Mouse (Mus musculus) hindbrain, embryonic 13.5 days (tissue): Measurements from ENCODE around the gene Satb2. TPM values are rescaled to one million over a fixed set of nuclear protein-coding genes. Genes with fewer than 3 reads are reported as not detected.

ENCODE experiments used
- ATAC-seq: fragments of 200-750 bp; cut with Nextera tagmentation; 2 replicates; pipeline ENCODE4 v1.8.0; 2017; ENCODE audit warnings: moderate TSS enrichment; ENCODE audit not compliant: low FRiP score
- H3K27ac ChIP-seq: fragments of 300-500 bp; sonication (generic); 2 replicates; pipeline ENCODE4 v1.5.1; 2015; ENCODE audit warnings: inconsistent platforms, mild to moderate bottlenecking, moderate library complexity
- H3K27me3 ChIP-seq: fragments of 300-500 bp; sonication (generic); 2 replicates; pipeline ENCODE4 v1.6.1; 2015; ENCODE audit warnings: mild to moderate bottlenecking, inconsistent platforms
- H3K36me3 ChIP-seq: fragments of 300-500 bp; sonication (generic); 2 replicates; pipeline ENCODE4 v1.6.1; 2015; ENCODE audit warnings: mild to moderate bottlenecking, inconsistent platforms
- H3K4me1 ChIP-seq: fragments of 300-500 bp; sonication (generic); replicated peaks from 2 replicates; pipeline ENCODE4 v1.6.1; 2015; ENCODE audit warnings: inconsistent platforms
- H3K4me2 ChIP-seq: fragments of 300-500 bp; sonication (generic); 2 replicates; pipeline ENCODE4 v1.6.1; 2015; ENCODE audit warnings: inconsistent platforms, mild to moderate bottlenecking, moderate library complexity
- H3K4me3 ChIP-seq: fragments of 300-500 bp; sonication (generic); 2 replicates; pipeline ENCODE4 v1.5.1; 2015; ENCODE audit warnings: mild to moderate bottlenecking, inconsistent platforms
- H3K9ac ChIP-seq: fragments of 300-500 bp; sonication (generic); 2 replicates; pipeline ENCODE4 v1.6.1; 2015; ENCODE audit warnings: mild to moderate bottlenecking, inconsistent platforms
- H3K9me3 ChIP-seq: fragments of 300-500 bp; sonication (generic); 2 replicates; pipeline ENCODE4 v1.6.1; 2016; ENCODE audit warnings: inconsistent platforms
- WGBS: fragments of 180-500 bp; shearing (Covaris S2); methylation state at CpG from one replicate; pipeline ENCODE4 v1.1.7; 2015; 5-methylcytosine and 5-hydroxymethylcytosine counted together
- polyA plus RNA-seq: library from polyadenylated mRNA; unstranded; fragments of >200 nt; fragmentation: Nextera tagmentation; extraction: Ambion mirVana; gene quantifications from 2 replicates; pipeline ENCODE4 v1.2.1, GENCODE M21; 2015

The Satb2 gene
- polyA plus RNA-seq, 1 experiment from 2014 or later: 1.1 TPM

GRCm38 (mm10) chr1:56951980-56952379 is 26.5 kb downstream of the Satb2 start:
- Histone ChIP-seq H3K36me3 (no peaks in the 10 kb centered on the region), H3K27me3 (no peaks in the 10 kb centered on the region), H3K4me1 (no peaks in the 10 kb centered on the region), H3K27ac (no peak overlapping the region), H3K4me3 (no peak overlapping the region), H3K4me2 (no peak overlapping the region), H3K9ac (no peak overlapping the region), H3K9me3 (no peaks in the 10 kb centered on the region)
- no peak for ATAC-seq
- WGBS: 70% methylated on average over 4 of the region's 4 CpGs

GRCm38 (mm10) chr1:56951525-56951924 is 26.9 kb downstream of the Satb2 start:
- Histone ChIP-seq H3K36me3 (no peaks in the 10 kb centered on the region), H3K4me2 (no peak overlapping the region), H3K4me1 (no peaks in the 10 kb centered on the region), H3K27me3 (no peaks in the 10 kb centered on the region), H3K4me3 (no peak overlapping the region), H3K9me3 (no peaks in the 10 kb centered on the region), H3K27ac (no peak overlapping the region), H3K9ac (no peak overlapping the region)
- no peak for ATAC-seq
- WGBS: 74% methylated on average over 6 of the region's 6 CpGs

- no peak overlapping the region for H3K9ac ChIP-seq
- H3K4me1 ChIP-seq: no peaks in the 10 kb centered on the region
- no peak overlapping the region for H3K4me2 ChIP-seq
- H3K9me3 ChIP-seq: no peaks in the 10 kb centered on the region
- H3K27me3 ChIP-seq: no peaks in the 10 kb centered on the region
- no peak overlapping the region for H3K4me3 ChIP-seq
- no peak overlapping the region for H3K27ac ChIP-seq
- no peaks in the 10 kb centered on the region for H3K36me3 ChIP-seq
- no peak for ATAC-seq
- WGBS: 94% methylated on average over 4 of the region's 4 CpGs
Observed at GRCm38 (mm10) chr1:56939432-56939831, 39.0 kb downstream of the Satb2 start.

GRCm38 (mm10) chr1:56938432-56938831 is 40.0 kb downstream of the Satb2 start:
- H3K9me3 ChIP-seq: no peaks in the 10 kb centered on the region
- no peak overlapping the region for H3K27ac ChIP-seq
- no peak overlapping the region for H3K9ac ChIP-seq
- no peak for ATAC-seq
- no peaks in the 10 kb centered on the region for H3K36me3 ChIP-seq
- no peak overlapping the region for H3K4me3 ChIP-seq
- H3K4me2 ChIP-seq: no peak overlapping the region
- 94% methylated on average over 3 of the region's 3 CpGs for WGBS
- H3K27me3 ChIP-seq: no peaks in the 10 kb centered on the region
- no peaks in the 10 kb centered on the region for H3K4me1 ChIP-seq

GRCm38 (mm10) chr1:56936554-56936953 is 41.9 kb downstream of the Satb2 start:
- Histone ChIP-seq H3K4me3 (no peak overlapping the region), H3K36me3 (no peaks in the 10 kb centered on the region), H3K4me1 (no peaks in the 10 kb centered on the region), H3K27ac (no peak overlapping the region), H3K9me3 (no peaks in the 10 kb centered on the region), H3K4me2 (no peak overlapping the region), H3K27me3 (no peaks in the 10 kb centered on the region), H3K9ac (no peak overlapping the region)
- ATAC-seq: no peak
- 71% methylated on average over 3 of the region's 3 CpGs for WGBS

GRCm38 (mm10) chr1:56933821-56934220 is 44.6 kb downstream of the Satb2 start:
- Histone ChIP-seq H3K9me3 (no peaks in the 10 kb centered on the region), H3K27ac (no peak overlapping the region), H3K4me3 (no peak overlapping the region), H3K36me3 (no peaks in the 10 kb centered on the region), H3K27me3 (no peaks in the 10 kb centered on the region), H3K4me1 (no peaks in the 10 kb centered on the region), H3K9ac (no peak overlapping the region), H3K4me2 (no peak overlapping the region)
- no peak for ATAC-seq
- WGBS: 78% methylated on average over 9 of the region's 9 CpGs

- no peak for ATAC-seq
- WGBS: 79% methylated on average over 4 of the region's 4 CpGs
- Histone ChIP-seq H3K27ac (no peak overlapping the region), H3K4me1 (no peaks in the 10 kb centered on the region), H3K36me3 (no peaks in the 10 kb centered on the region), H3K9me3 (no peaks in the 10 kb centered on the region), H3K27me3 (no peaks in the 10 kb centered on the region), H3K4me2 (no peak overlapping the region), H3K4me3 (no peak overlapping the region), H3K9ac (no peak overlapping the region)
Observed at GRCm38 (mm10) chr1:56930096-56930495, 48.4 kb downstream of the Satb2 start.

GRCm38 (mm10) chr1:56928731-56929130 is 49.7 kb downstream of the Satb2 start:
- H3K4me1 ChIP-seq: no peaks in the 10 kb centered on the region
- H3K9me3 ChIP-seq: no peaks in the 10 kb centered on the region
- H3K4me2 ChIP-seq: no peak overlapping the region
- peak; percentile 32; the same call in 1 of the 2 replicates for ATAC-seq
- no peaks in the 10 kb centered on the region for H3K36me3 ChIP-seq
- no peak overlapping the region for H3K27ac ChIP-seq
- 64% methylated on average over 9 of the region's 9 CpGs for WGBS
- no peak overlapping the region for H3K4me3 ChIP-seq
- no peak overlapping the region for H3K9ac ChIP-seq
- no peaks in the 10 kb centered on the region for H3K27me3 ChIP-seq

GRCm38 (mm10) chr1:56920472-56920871 is 58.0 kb downstream of the Satb2 start:
- H3K27me3 ChIP-seq: no peaks in the 10 kb centered on the region
- no peak overlapping the region for H3K27ac ChIP-seq
- no peaks in the 10 kb centered on the region for H3K4me1 ChIP-seq
- H3K36me3 ChIP-seq: no peaks in the 10 kb centered on the region
- no peak overlapping the region for H3K9ac ChIP-seq
- H3K9me3 ChIP-seq: no peaks in the 10 kb centered on the region
- 80% methylated on average over 8 of the region's 8 CpGs for WGBS
- H3K4me2 ChIP-seq: no peak overlapping the region
- no peak for ATAC-seq
- no peak overlapping the region for H3K4me3 ChIP-seq

GRCm38 (mm10) chr1:56914279-56914678 is 64.2 kb downstream of the Satb2 start:
- Histone ChIP-seq H3K9ac (no peak overlapping the region), H3K36me3 (no peaks in the 10 kb centered on the region), H3K27ac (no peak overlapping the region), H3K4me1 (no peaks in the 10 kb centered on the region), H3K9me3 (no peaks in the 10 kb centered on the region), H3K27me3 (no peaks in the 10 kb centered on the region), H3K4me3 (no peak overlapping the region), H3K4me2 (no peak overlapping the region)
- WGBS: 81% methylated on average over 6 of the region's 6 CpGs
- no peak for ATAC-seq

- Histone ChIP-seq H3K27me3 (no peaks in the 10 kb centered on the region), H3K4me3 (no peak overlapping the region), H3K9ac (no peak overlapping the region), H3K27ac (no peak overlapping the region), H3K4me1 (0 out of 2 replicates have a peak, but pooled peaks cover 5% of the 10 kb centered on the region), H3K4me2 (no peak overlapping the region), H3K9me3 (no peaks in the 10 kb centered on the region), H3K36me3 (no peaks in the 10 kb centered on the region)
- ATAC-seq: no peak
- WGBS: 84% methylated on average over 3 of the region's 3 CpGs
Observed at GRCm38 (mm10) chr1:56900706-56901287, 77.7 kb downstream of the Satb2 start.

- no peaks in the 10 kb centered on the region for H3K36me3 ChIP-seq
- no peak overlapping the region for H3K27ac ChIP-seq
- H3K4me2 ChIP-seq: no peak overlapping the region
- no peaks in the 10 kb centered on the region for H3K27me3 ChIP-seq
- no peak overlapping the region for H3K9ac ChIP-seq
- no peaks in the 10 kb centered on the region for H3K9me3 ChIP-seq
- no peak for ATAC-seq
- no peak overlapping the region for H3K4me3 ChIP-seq
- H3K4me1 ChIP-seq: 0 out of 2 replicates have a peak, but pooled peaks cover 5% of the 10 kb centered on the region
- WGBS: 88% methylated on average over 9 of the region's 9 CpGs
Observed at GRCm38 (mm10) chr1:56900187-56900586, 78.3 kb downstream of the Satb2 start.

- Histone ChIP-seq H3K9me3 (no peaks in the 10 kb centered on the region), H3K4me1 (0 out of 2 replicates have a peak, but pooled peaks cover 5% of the 10 kb centered on the region), H3K27ac (no peak overlapping the region), H3K9ac (peak overlapping the region; percentile 19; the same call in 1 of the 2 replicates), H3K27me3 (no peaks in the 10 kb centered on the region), H3K4me3 (no peak overlapping the region; the same call in 1 of the 2 replicates), H3K36me3 (no peaks in the 10 kb centered on the region), H3K4me2 (peak overlapping the region; percentile 37)
- WGBS: 37% methylated on average over 13 of the region's 13 CpGs
- peak; percentile 65; the same call in 1 of the 2 replicates for ATAC-seq
Observed at GRCm38 (mm10) chr1:56898606-56899396, 79.6 kb downstream of the Satb2 start.
